Mouse (Mus musculus) thymus, postnatal 14 days (tissue): Measurements from ENCODE around the gene 2010111I01Rik.
"Not testable (repeated sequence)": the region's sequence is repeated elsewhere in the genome, so short reads cannot be mapped to it uniquely, and the experiment has no call there.

Experiments used
- DNase-seq: peaks from one replicate; pipeline ENCODE4 v3.0.0; 2021

The 2010111I01Rik gene

DNA sequence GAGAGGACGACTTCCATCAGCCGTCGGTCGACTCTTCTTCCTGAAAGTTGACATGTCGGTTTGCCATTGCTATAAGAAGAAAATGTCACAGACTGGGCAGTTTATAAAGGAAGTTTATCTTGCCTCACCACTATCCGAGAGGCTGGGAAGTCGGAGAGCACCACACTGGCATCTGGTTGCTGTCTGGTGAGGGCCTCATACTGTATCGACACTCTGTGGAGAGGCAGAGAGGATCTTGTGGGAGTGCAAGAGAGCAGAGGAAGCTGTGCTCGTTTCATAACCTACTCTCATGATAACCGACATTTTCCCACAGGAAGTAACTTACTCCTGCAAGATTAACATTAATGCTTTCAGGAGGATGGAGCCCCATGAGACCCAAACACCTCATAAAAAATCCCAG, 7.9 kb upstream of the 2010111I01Rik start:
- no peak for DNase-seq

DNA sequence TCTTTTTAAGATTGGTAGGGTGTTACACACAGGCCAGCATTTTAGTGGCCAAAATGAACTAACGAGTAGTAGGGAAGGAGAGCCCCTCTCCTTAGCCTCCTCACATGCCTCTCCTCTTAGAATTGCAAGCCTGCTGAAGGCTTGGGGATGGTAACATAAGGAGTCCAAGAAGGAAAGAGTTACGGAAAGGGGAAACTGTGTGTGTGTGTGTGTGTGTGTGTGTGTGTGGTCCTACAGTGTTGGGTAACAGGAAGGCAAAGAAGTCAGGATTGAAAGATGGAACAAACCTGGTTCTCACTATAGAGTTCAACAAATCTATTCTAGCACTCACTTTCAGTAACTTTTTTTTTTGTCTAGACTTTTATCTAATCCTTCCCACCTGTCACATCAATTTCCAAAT, 1.3 kb upstream of the 2010111I01Rik start:
- DNase-seq = no peak

DNA sequence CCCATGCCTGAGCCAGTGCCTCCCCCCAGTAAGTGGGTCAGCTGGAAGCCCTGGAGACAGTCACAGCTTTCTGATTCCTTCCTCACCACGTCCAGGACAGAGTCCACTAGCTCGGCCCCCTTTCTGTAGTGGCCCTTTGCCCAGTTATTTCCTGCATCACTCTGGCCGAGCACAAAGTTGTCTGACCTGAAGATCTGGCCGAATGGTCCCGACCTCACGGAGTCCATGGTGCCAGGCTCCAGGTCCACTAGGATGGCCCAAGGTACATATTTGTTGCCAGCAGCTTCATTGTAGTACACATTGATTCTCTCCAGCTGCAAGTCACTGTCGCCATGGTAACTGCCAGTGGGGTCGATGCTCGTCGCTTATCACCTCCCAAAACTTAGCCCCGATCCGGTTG, 3.5 kb downstream of the 2010111I01Rik start:
- no peak for DNase-seq

DNA sequence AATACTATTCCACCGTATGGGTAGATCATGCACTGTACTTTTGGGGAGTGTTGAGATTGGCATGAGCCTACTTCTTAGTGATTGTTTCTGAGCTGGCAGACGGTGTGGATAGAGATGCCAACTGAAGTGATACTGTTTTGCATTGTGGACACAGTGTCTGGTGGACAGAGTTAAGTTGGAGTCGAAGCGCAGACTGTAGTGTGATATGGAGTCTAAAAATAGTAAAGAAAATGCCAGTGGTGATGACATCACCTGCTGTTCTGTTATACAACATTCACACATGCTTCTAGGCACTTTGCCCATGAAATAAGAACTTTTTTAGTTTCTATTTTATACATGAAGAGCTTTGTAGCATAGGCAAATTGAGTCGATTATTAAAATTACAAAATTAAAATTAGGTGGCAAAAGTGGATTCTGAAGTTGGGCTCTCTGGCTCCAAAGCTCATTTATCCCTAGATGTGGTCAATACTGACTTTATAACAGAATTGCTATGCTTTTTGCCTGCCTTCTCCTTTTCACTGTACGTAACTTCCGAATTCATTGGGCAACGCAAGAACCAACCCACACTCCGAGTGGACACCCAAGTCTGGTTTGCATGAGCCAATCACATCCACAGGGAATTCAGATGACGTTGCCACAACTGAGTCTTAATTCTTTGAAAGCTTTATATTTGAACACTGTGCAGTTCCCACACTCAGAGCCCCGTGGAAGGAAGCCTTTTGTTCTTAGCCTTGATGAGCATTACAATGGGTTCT, 6.0 kb downstream of the 2010111I01Rik start:
- DNase-seq = no peak

DNA sequence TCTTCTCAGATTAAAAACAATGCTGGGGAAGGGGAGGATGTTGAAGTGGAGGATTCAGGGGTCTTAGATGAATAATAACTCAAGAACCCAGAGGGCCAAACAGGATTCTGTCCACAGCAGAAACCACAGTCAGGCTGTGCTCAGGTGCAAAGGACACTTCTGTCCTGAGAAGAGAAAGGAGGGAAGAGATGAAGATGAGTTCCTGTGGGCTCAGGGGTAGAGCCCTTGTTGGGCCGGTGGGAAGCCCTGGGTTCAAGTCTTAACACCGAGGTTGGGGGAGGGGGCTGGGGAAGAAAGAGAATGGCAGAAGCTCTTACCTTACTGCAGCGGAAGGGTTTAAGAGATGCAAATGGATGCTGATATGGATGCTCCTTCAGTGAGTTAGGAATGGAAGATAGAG, 7.7 kb downstream of the 2010111I01Rik start:
- no peak for DNase-seq

DNA sequence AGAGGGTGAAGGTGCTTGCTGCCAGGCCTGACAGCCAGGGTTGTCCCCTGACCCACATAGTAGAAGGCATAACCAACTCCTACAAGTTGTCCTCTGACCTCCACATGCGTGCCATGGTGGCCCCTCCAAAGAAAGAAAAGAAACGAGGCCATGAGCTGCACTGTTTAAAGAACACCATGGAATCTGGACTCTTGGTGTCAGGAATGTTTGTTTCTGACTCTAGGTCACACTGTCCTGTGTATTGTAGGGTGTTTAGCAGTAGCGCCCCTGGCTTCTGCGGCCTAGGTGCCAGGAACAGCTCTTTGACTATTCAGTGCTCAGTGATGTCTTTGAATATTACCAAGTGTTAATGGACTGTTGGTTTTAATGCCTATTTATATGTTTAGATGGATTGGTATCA, 8.4 kb downstream of the 2010111I01Rik start:
- DNase-seq = no peak

DNA sequence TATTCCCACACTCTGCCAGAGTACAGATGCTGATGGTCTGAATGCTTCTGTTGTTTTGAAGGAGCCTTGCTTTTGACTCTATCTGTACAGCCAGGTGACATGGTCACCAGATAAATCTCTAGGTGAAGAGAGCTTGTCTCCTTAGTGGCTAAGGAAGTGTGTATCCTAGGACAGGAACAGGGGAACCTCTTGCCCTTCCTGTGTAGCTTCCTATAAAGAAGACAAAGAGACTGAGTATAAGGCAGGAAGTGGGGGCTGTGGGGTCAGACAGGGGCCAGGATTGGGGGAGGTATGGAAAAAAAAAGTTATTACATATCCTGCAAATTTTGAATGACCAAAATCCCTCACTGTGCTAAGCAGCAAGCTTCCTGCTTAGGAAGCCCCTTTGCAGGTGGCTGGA, 13.4 kb downstream of the 2010111I01Rik start:
- DNase-seq = no peak

DNA sequence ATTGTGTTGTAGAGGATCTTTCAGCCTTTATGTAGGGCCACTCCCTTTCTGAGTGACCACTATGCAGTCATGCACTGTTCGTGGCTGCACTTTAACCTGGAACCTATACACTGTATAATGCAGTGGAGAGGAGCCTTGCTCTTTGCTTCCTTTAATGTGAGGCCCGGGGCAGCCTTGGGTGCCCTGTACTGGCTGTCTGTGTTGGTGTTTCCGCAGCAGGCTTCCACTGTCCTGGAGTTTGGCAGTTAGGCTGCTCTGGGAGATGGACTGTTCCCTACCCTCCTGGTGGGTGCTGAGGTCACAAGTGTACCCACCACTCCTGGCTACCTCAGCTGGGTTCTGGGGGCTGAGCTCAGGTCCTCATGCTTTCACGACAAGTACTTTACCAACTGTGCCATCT, 14.1 kb downstream of the 2010111I01Rik start:
- DNase-seq = no peak

DNA sequence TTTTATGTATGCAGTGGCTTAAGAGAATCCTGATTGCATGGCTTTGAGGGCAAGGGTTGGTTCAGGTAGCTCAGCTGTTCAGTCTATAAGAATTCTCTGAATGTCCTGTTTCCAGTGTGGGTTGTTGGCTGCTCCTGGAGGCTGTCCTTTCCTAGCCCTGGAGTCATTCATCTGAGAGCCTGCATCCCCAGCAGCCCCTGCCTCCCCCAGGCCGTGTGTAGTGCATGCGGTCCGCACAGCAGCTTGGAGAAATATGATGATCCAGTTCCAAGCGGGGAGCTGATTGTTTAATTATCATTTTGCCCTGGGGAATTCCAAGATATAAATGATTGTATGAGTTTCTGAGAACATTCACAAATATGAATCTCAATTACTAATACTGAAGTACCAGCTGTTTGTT, 14.5 kb downstream of the 2010111I01Rik start:
- DNase-seq = no peak

DNA sequence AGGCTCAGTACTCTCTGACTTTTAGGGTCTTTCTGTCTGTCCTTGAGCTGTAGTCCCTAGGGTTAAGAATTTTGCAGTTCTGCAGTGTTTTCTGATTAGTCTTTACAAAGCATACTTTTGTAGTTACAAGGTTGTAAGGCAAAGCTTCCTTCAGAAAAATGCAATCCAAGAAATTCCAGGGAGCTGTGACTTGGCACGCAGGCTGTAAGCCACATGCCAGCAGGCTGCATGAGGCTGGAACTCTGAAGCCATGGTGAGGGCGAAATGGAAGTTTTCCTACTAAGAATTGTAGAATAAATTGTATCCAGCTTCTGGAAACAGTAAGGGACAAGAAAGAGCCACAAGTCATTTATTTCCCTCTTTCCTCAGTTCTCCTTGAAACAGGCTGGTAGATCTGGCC, 15.4 kb downstream of the 2010111I01Rik start:
- no peak for DNase-seq

DNA sequence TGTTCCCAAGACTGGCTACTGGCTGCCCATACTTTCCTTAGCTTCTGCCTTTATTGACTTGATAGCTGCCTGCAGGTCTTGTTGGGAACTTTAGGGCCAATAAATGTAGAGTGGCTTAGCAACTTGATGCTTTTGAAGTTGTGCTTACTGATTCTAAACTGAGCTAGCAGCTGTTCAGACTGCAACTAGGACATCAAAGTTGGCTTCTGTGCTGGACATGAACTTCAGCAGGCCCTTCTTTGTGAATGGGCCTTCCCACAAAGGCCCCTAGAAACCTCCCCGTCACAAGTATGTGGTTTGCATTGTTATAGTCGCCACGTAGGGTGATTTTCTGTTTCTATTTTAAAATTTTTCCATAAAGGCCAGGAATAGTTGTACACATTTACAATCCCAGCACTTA, 19.8 kb downstream of the 2010111I01Rik start:
- no peak for DNase-seq

DNA sequence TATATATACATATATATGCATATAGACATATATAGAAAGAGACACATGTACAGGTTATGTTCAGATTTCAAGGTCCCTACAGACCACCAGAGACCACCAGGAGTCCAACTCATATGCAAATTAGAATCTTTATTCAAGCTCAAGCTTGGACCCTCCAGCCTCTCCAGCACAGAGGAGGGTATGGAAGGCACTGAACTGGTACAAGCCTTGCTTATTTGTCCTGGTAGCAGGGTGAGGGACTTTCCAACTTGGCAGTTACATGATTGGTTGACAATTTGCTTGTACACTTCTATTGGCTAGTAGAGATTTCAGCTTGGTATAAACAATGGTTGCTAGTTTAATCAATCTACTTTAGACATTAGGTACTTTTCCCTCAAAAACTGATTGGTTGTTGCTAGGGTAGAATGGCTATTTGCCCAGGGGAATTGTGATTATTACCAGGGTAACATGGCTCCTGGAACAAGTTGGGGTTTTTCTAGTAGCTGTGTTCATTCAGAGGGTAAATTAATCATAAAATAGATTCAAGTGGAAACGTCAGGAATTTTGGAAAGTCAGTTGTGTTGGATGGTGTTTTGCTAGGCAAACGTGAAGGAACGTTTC, 25.3 kb downstream of the 2010111I01Rik start:
- no peak for DNase-seq

DNA sequence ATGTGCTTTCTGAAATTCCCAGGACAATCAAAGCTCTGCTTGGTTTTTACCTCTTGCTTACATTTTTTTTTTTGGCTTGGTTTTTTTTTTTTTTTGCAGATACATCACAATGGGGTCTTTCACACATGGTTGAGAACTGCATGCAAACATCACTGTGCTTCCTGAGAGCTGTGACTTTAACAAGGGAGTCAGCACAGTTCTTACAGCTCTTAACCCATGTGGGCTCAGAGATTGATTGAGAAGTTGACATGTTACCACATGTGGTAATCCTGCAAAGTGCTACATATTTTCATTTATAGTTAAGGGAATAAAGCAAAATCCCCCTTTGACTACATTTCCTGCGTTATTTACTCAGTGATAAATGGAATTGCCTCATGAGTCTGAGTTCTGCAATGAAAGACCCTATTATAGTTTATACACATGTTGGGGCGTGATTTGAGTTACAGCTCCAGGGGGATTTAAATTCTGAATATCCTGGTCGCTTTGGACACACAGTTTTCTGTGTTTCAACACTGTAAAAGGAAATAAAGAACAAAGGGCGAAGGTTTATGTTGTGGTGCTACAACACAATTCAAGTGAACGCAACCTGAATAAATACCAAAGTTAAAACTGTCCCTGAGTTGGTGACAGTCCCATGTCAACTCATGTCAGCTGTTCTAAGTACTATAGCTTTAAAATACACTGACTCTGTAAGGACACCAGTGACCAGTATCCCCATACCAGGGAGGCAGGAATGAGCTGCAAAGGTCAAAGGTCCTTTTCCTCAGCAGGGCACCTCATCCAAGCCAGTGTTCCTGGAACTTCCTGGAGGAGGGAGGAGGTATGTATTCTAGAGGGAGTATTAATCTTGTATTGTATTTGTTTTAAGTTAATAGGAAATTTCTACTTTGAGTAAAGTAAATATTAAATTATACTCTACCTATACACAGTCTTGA, 29.1 kb downstream of the 2010111I01Rik start:
- DNase-seq = no peak

DNA sequence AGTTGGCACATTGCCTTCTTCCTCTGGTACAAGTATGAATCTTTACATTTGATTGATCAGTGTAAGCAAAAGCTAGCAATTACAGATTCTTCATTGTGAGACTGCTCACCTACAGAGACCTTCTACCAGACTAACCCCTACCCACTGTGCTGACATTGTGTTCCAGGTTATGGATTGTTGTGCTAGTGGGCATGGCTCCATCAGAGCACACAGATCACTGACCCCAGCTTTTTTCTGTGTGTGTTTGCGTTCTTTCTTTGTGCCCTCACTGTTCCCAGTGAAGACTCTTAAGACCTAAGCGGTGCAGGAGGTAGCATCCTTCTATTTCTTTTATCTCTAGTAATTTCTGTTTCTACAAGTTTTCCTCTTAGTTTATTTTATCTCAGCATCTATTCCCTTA, 32.1 kb downstream of the 2010111I01Rik start:
- no peak for DNase-seq

DNA sequence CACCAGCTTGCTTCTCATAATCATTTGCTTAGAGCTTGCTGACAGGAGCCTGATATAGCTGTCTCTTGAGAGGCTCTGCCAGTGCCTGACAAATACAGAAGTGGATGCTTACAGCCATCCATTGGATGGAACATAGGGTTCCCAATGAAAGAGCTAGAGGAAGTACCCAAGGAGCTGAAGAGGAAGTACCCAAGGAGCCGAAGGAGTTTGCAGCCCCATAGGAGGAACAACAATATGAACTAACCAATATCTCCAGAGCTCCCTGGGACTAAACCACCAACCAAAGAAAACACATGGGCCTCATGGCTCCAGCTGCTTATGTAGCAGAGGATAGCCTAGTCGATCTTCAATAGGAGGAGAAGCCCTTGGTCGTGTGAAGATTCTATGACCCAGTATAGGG, 42.8 kb downstream of the 2010111I01Rik start:
- not testable (repeated sequence) for DNase-seq

DNA sequence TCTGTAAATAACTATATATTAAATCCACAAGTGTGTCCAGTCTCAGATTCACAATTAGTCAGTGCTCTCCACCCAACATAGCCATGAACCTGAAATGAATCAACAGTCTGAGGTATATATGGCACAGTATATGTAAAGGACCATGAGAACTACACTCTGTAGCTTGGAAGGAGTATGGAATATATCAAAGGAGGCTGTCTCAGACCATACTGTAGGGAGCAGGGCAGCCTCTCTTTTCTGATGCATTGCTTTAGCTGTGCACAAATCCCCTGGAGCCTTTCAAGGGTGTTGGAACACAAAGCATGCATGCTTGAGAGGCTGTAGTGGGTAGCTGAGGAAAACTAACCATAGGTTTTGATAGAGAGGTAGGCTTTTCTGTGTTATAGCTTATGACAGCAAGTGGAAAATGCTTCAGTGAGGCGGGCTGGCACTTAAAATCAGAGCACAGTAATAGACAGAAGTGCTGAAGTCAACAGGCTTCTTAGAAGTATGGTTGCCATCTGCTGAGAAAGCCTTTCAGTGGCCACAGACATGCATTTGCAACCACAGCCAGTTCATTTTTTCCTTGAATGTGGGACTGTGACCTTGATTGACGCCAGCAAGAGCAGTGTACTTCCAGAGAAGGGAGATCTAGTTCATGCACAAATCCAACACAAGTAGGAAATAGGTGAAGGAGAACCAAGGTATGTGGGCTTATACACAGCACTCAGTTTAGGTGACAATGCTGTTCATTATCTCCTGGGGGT, 45.8 kb downstream of the 2010111I01Rik start:
- no peak for DNase-seq

DNA sequence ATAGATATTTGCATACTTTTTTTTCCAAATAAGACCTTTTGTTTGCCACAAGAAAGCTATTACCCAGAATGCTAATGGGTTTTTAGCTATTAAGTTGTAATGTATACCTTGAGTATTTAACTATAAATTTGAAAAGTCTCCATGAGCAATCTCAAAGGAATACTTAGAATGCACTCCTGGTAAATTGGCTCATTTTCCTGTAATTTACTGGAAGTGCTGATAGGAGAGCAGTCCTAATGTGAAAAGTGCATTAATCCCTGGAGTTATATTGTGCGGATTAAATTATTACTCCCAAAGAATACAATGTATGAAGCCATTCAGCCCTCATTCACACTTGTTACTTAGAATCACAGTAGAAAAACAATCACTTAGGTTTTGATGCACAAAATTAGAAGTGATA, 49.7 kb downstream of the 2010111I01Rik start:
- DNase-seq = no peak

DNA sequence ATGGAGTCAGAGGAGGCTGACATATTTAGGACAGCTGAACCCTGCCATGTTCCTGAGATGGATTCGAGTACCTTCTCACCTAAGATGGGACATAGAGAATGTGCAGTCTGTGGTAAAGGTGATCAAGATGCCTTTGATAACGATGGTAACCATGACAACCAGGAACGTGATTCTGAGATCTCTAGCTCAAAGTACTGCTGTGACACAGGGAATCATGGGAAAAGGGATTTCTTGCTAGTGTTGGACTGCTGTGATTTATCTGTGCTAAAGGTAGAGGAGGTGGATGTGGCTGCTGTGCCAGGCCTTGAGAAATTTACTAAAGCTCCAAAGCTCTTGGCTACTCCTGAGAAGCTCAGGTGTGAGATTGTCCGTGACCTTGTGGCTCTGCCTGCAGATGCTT, 50.7 kb downstream of the 2010111I01Rik start:
- no peak for DNase-seq

DNA sequence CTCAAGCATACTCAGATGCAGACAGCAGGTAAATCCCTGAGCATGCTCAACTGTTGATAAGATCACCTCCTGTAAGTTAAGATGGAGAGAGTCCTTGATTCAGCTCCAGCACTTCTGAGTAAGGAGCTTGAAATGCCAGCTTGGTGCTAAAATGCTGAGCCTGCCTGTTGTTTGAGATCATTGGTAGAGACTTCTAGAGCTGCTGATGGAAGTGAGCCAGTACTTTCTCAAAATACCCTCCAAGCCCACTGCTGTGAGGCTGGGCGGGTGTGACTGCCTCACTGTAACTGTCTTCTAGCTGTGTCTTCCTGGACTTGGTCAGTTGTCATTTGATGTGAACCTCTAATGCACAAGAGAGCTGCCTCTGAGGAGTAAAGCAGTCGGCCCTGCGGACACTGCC, 51.4 kb downstream of the 2010111I01Rik start:
- no peak for DNase-seq

DNA sequence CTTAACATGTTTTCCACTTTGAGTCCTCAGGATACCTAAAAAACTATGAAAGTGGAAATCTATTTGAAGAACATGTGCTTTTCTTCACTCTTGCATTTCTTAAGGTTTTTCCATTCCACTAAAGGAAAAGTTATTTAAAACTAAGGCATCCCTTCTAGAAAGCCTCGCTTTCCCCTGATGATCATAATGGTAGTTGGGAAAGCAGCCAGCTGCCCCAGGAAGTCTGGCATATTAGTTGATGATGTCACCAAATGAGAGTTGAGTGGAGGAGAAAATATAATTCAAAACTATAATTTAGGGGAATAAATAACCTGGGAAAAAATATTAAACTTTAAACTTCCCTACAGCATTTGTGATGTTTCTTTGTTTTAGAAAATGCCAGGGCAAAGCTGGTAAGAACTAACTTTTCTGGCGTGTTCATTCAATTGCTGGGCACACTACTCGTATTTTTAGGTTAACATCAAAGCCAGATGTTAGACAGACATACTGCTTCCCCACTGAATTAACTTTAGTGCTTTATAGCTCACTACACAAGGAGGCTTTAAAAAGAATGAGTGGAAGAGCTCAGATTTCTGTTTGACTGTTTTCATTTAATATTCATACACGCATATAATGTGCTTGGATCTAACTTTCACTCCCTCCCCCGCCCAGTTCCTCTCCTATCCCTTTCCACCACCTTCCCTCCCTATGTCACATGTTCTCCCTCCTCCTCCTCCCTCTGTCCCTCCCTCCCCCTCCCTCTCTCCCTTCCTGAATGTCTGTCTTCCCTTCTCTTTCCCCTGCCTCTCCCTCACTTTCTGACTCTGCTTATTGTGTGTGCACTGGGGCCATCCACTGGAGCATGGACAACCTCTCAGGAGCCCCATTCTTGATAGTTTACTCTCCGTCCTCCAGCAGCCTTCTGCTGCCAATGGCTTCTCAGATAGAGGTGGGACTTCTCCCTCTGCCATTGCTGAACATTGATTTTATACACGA, 58.8 kb downstream of the 2010111I01Rik start:
- no peak for DNase-seq

DNA sequence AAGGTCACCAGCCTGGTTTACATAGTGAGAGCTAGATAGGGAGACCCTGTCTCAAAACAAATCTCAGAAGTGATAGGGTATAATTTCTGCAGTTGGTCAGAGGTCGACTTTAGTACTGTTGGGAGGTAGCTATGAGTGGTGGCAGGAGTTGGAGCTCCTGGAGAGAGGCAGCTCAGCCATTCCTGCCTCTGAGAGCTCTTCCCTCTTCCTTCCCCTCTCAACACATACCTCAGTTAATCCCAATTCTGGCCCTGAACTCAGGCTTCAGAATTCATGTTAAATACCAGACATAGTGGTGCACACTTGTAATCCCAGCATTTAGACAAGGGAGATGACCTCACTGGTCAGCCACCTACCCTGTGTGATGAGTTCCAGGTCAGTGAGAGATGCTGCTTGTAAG, 65.3 kb downstream of the 2010111I01Rik start:
- DNase-seq = no peak

DNA sequence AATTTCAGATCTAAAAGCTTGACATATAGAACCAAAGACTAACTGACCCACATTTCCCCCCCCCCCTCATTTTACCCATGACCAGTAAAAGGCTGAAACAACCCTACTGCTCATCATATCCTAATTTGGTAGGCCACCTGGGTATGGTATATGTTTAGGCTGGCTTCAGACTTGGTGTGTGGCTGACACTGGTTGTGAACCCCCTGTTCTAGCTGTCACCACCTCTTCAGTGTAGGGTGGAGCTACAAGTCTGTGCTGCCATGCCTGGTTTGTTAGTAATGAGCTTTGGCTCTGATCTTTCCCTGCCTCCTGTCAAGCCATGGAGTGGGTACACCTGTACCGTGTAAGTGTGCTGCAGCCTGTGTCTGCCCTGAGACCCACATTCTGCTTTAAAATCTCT, 66.6 kb downstream of the 2010111I01Rik start:
- DNase-seq = no peak
